Mouse (Mus musculus) adrenal gland, adult 2 months (tissue): ENCODE results near the gene Pde2a. TPM values are rescaled to one million over a fixed set of nuclear protein-coding genes. Genes with fewer than 3 reads are reported as not detected.

Source experiments
- microRNA-seq, 2 experiments: library from miRNA; unstranded; fragments of <30 nt; microRNA quantifications; one replicate each; pipeline ENCODE4 v1.2.0; 2021
- polyA plus RNA-seq: library from polyadenylated mRNA; depleted of rRNA; stranded (reverse); fragments of >200 nt; gene quantifications from 2 replicates; pipeline ENCODE4 v1.2.3, GENCODE M21; 2012; rRNA removed
- total RNA-seq, 2 experiments: library from RNA; stranded (reverse); gene quantifications; 2 replicates each; pipeline ENCODE4 v1.2.3; 2021

Gene Pde2a
- total and polyA plus RNA-seq, 3 experiments, result 161 to 223 (median 199) TPM

Small RNAs within 50 kb of the gene (microRNA-seq; reads per million reads assigned to microRNA genes)
- gene Mir139, result 33,159 to 50,821 reads per million in 2 experiments

Other genes with a start within 250 kb of the Pde2a start
- gene Atg16l2, start 119.4 kb upstream of the Pde2a start, total RNA-seq, result 10 to 100 TPM; 17.7 to 22.3 TPM
- 17.5 and 19.5 TPM in 2 replicates for gene Atg16l2, start 119.4 kb upstream of the Pde2a start, polyA plus RNA-seq
- 10 to 100 TPM; 29.9 to 78.1 TPM for gene Stard10, start 104.6 kb upstream of the Pde2a start, total RNA-seq
- gene Stard10, start 104.6 kb upstream of the Pde2a start, polyA plus RNA-seq, result 27.6 and 46.9 TPM in 2 replicates
- gene Arap1, start 73.6 kb upstream of the Pde2a start, total RNA-seq, result 10 to 100 TPM; 31.2 to 49.8 TPM
- gene Arap1, start 73.6 kb upstream of the Pde2a start, polyA plus RNA-seq, result 58.4 and 60.7 TPM in 2 replicates
- not detected for gene Gm45837, start 10.8 kb upstream of the Pde2a start, total RNA-seq
- 0.29 and 0.93 TPM in 2 replicates for gene Gm45837, start 10.8 kb upstream of the Pde2a start, polyA plus RNA-seq
- gene Art2b, start 163.9 kb downstream of the Pde2a start, total RNA-seq, result not detected
- 0.06 TPM in 1 of 2 replicates, not detected in the other for gene Art2b, start 163.9 kb downstream of the Pde2a start, polyA plus RNA-seq
- 10 to 100 TPM; 87.6 to 89.5 TPM for gene Clpb, start 241.9 kb downstream of the Pde2a start, total RNA-seq
- 23.6 and 27.8 TPM in 2 replicates for gene Clpb, start 241.9 kb downstream of the Pde2a start, polyA plus RNA-seq